Mouse (Mus musculus) gastrocnemius, postnatal 36 days (tissue): ENCODE results near the gene Flt3. TPM values are rescaled to one million over a fixed set of nuclear protein-coding genes. Genes with fewer than 3 reads are reported as not detected.
A peak's percentile ranks its signal among the peaks of the same experiment; 100 is the strongest.

Source experiments
- DNase-seq, 2 experiments: peaks; one replicate each; pipeline ENCODE4 v3.0.0; 2022
- intact Hi-C: fragments of 180-260 bp; cut with DNase I; formaldehyde crosslinking; loops from one replicate; pipeline ENCODE4 v1.15.1; 2025
- total RNA-seq, 2 experiments: library from RNA; stranded (reverse); gene quantifications; 2 replicates each; pipeline ENCODE4 v1.2.3; 2021

Gene Flt3
- total RNA-seq, 2 experiments from 2014 or later: 0.07 TPM; not detected in 1

- no peak for DNase-seq
- intact Hi-C loops: no loop called here
These were observed 43.8 kb downstream of the Flt3 start for GRCm38 (mm10) chr5:147356260-147357055.

- no peak for DNase-seq
- intact Hi-C loops: no loop called here
These were observed 44.5 kb downstream of the Flt3 start for GRCm38 (mm10) chr5:147355788-147356187.

GRCm38 (mm10) chr5:147354985-147355384 is 45.3 kb downstream of the Flt3 start:
- no peak for DNase-seq
- intact Hi-C loops: no loop called here

- intact Hi-C loops: no loop called here
- no peak for DNase-seq
These were observed 46.0 kb downstream of the Flt3 start for GRCm38 (mm10) chr5:147354161-147354780.

DNA sequence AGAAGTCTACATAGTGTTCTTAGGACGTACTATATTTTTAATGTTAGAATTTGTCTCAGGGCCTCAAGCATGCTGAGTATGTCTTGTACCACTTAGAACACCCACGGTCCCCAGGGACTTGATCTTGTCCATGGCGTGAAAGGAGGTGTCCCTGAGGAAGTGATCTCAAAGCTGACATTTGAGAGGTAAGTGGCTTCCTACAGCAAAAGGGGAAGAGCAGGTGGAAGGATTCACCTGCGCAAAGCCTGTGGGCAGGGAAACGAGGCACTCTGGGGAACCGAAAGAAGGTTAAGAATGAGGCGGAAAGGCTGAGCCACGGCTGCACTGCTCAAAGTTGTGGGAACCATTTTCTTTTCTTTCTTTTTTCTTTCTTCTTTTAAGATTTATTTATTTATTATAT is 48.4 kb downstream of the Flt3 start:
- intact Hi-C loops: no loop called here
- no peak for DNase-seq

- intact Hi-C loops: no loop called here
- DNase-seq: no peak
These were observed 54.3 kb downstream of the Flt3 start for GRCm38 (mm10) chr5:147345981-147346380.

DNA sequence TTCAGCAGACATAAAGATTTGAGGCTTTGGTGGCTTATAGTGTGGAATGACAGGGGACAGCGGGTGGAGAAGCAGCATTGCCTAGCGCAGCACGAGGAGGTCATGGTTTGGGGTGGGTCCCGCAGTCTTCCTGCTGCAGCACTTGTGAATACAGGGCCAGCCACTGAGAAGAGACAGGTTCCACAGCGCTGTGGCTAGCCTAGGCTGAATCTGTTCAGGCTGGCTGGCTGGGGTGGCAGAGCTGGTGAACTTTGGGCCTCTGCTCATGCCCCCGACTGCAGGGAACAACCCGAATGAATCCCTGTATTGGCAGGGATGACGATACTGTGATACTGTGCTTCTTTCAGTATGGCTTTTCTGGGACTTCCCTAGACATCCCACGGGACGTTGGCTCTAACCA is 56.4 kb downstream of the Flt3 start:
- DNase-seq: no peak
- intact Hi-C loops: no loop called here

DNA sequence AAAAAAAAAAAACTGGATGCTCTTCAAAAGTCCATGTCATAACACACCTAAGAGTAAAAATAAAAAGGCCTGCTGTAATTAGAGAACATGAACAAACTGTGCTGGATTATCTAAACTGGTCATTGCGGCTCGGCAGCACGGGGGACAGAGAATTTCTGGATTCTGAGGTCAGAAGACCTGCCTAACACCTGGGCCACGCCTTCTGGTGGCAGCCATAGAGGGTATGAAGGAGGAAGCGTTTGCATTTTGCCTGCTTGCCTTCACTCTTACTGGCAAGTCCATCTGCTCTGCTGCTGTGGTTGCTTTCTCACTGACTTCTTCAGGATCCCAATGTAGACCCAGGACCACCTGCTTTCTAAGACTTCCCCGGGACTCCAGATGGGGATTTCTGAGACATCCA is 57.4 kb downstream of the Flt3 start:
- no peak for DNase-seq
- intact Hi-C loops: no loop called here

DNA sequence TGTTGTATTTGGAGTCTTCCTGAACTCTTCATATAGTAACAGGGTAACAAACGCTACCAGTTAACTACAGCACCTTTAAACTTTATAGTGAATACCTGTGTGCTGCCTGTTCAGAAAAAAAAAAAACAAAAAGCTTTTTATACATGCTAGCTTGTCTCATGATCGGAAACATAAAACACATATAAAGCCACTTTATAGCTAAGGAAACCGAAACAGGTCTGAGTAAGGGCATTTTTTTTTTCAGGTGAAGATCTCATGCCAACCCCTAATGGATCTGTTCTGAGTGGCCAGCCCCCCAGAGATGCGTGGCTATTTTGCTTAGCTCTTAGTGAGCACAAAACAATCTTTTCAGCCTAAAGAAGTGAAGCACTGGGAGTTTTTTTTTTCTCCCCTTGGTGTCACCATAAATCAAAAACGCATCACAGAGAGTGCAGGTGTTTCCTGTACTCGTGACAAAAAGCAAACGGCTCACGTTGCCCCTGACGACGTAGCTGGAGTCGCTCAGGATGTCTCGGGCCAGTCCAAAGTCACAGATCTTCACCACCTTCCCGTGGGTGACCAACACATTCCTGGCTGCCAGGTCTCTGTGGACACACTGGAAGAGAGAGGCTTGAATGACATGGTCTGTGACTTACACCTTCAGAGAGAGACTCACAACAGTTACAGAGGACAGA is 59.4 kb downstream of the Flt3 start:
- intact Hi-C loops: no loop called here
- no peak for DNase-seq

- no peak for DNase-seq
- intact Hi-C loops: no loop called here
These were observed 60.7 kb downstream of the Flt3 start for GRCm38 (mm10) chr5:147339560-147339959.

GRCm38 (mm10) chr5:147338967-147339366 is 61.3 kb downstream of the Flt3 start:
- no peak for DNase-seq
- intact Hi-C loops: no loop called here

DNA sequence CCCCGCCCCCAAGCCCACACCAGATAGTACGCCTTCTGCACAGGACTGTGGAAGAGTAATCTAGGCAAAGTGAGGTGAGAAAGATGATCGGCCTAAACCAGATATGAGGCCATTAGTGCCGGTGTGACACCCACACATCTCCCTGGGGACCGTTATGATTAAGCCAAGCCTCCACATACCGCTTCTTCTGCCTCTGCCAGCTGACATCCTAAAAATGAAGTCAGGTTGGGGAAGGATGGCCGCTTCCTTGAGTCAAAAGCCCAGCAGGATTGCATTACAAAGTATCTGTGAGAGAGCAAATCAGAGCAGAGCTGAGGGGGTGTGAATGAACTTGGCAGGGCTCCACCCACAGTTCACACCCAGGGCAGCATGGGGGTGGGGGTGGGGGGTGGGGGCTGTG is 67.6 kb downstream of the Flt3 start:
- DNase-seq: no peak
- intact Hi-C loops: no loop called here

- no peak for DNase-seq
- intact Hi-C loops: no loop called here
These were observed 68.7 kb downstream of the Flt3 start for GRCm38 (mm10) chr5:147331547-147331946.

DNA sequence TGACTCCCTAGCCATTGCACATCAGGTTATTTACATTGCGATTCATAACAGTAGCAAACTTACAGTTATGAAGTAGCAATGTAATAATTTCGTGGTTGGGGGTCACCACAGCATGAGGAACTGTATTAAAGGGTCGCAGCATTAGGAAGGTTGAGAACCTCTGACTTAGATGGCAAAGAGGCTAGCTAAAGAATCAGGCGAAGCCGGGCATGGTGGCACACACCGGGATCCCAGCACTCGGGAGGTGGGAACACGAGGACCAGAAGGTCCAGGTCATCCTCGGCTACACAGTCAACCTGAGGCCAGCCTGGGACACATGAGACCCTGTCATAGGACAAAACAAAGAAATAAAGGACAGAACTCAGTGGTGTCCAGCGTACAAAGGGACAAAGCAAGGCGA is 70.3 kb downstream of the Flt3 start:
- intact Hi-C loops: loop anchor here (10.0 kb wide), 1 partner anchor 655 kb away; no protein-coding TSS in a partner anchor
- no peak for DNase-seq

GRCm38 (mm10) chr5:147327636-147328035 is 72.7 kb downstream of the Flt3 start:
- intact Hi-C loops: loop anchor here (10.0 kb wide), 1 partner anchor 653 kb away; no protein-coding TSS in a partner anchor
- no peak for DNase-seq

GRCm38 (mm10) chr5:147325931-147326330 is 74.4 kb downstream of the Flt3 start:
- intact Hi-C loops: loop anchor here (10.0 kb wide), 1 partner anchor 651 kb away; no protein-coding TSS in a partner anchor
- DNase-seq: no peak

- intact Hi-C loops: loop anchor here (5.0 to 10.0 kb wide), 2 partner anchors 96 to 649 kb away; no protein-coding TSS in a partner anchor
- peak; percentile 40 to 44 for DNase-seq
These were observed 76.9 kb downstream of the Flt3 start for GRCm38 (mm10) chr5:147323237-147323917.

DNA sequence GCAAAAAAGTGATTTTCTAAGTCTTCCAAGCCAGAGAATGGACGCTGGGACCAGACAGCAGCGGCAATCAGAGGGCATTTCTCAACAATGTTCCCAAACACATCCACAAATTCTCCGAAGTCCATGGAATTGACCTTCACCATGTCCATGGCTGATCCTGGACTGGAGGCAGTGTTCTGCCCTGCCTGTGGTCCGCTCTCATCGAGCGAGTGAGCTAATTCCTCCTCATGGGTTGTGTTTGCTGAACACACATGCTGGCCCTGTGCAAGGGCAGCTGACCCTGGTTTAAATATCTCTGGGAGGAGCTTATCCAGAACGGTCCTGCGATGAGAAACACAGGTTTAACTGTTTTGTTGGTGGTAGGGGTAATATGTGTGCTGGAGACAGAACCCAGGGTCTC is 78.1 kb downstream of the Flt3 start, which contains the start of gene Urad:
Urad (minus strand) TSS at position 258 of the 400 bp plus-strand sequence.
- DNase-seq: no peak
- intact Hi-C loops: loop anchor here (5.0 to 10.0 kb wide), 2 partner anchors 95 to 647 kb away; no protein-coding TSS in a partner anchor

- DNase-seq: no peak
- intact Hi-C loops: loop anchor here (2.0 to 10.0 kb wide), 6 partner anchors 92 to 645 kb away; no protein-coding TSS in a partner anchor
These were observed 80.6 kb downstream of the Flt3 start for GRCm38 (mm10) chr5:147319653-147320052.

DNA sequence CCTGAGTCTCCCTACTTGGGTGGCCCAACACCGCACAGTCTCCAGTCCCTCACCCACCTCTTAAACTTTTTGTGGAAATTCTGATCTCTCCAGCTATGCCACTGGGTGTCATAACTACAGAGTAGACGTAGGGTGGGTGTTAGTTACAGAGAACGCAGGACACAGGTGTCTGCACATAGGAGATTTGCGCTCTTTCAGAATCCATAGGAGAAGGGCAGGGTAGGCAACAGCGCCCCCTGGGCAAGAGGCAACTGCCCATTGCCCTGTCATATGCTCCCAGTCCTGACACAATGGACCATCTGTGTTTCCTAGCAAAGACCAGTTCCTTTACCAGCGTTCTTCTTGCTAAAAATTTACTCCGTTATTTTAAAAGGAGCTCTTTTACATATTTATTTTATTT is 82.3 kb downstream of the Flt3 start:
- intact Hi-C loops: loop anchor here (2.0 to 5.0 kb wide), 4 partner anchors 336 to 611 kb away; no protein-coding TSS in a partner anchor
- no peak for DNase-seq
